Mouse (Mus musculus): ENCODE results near the gene Sh2d3c. TPM values are rescaled to one million over a fixed set of nuclear protein-coding genes. Genes with fewer than 3 reads are reported as not detected.

Sh2d3c gene
- polyA plus RNA-seq, 1 experiment from 2014 or later = 45.9 TPM

GRCm38 (mm10) chr2:32714117-32714986 is 6.5 kb upstream of the Sh2d3c start:
- 68% methylated on average over 11 of the region's 11 CpGs for WGBS
- ATAC-seq (ENCODE audit: low FRiP score, low TSS enrichment) = no peak
- H3K27me3 ChIP-seq (ENCODE audit: control insufficient read depth, insufficient read depth, low read length) = no peaks in the 10 kb centered on the region
- H3K4me1 ChIP-seq (ENCODE audit: control insufficient read depth, insufficient read depth, low read length) = peaks cover 15% of the 10 kb centered on the region
- no peak for DNase-seq
- H3K36me3 ChIP-seq (ENCODE audit: control insufficient read depth, insufficient read depth, low read length) = peaks cover 19% of the 10 kb centered on the region
- H3K27ac ChIP-seq (replicated peaks; ENCODE audit: low read depth, low read length) = peak overlapping the region; percentile 99
- no peaks in the 10 kb centered on the region for H3K9me3 ChIP-seq (ENCODE audit: control insufficient read depth, low read length)
- H3K9ac ChIP-seq (replicated peaks; ENCODE audit: low read length) = peak overlapping the region; percentile 95; the same call in 1 of the 2 replicates
- H3K4me2 ChIP-seq (ENCODE audit: low read length) = peak overlapping the region; percentile 97; the same call in 1 of the 2 replicates
- H3K4me3 ChIP-seq (replicated peaks; ENCODE audit: low read depth, low read length) = 0 out of 2 replicates have a peak overlapping the region, but pooled peaks have one; percentile 89

GRCm38 (mm10) chr2:32714987-32715425 is 5.8 kb upstream of the Sh2d3c start:
- no peak overlapping the region for H3K9ac ChIP-seq (replicated peaks; ENCODE audit: low read length)
- 73% methylated on average over 4 of the region's 4 CpGs for WGBS
- ATAC-seq (ENCODE audit: low FRiP score, low TSS enrichment) (no peak), DNase-seq (no peak)
- H3K4me1 ChIP-seq (ENCODE audit: control insufficient read depth, insufficient read depth, low read length) = peaks cover 15% of the 10 kb centered on the region
- no peaks in the 10 kb centered on the region for H3K27me3 ChIP-seq (ENCODE audit: control insufficient read depth, insufficient read depth, low read length)
- no peak overlapping the region for H3K27ac ChIP-seq (replicated peaks; ENCODE audit: low read depth, low read length)
- H3K4me3 ChIP-seq (replicated peaks; ENCODE audit: low read depth, low read length) = no peak overlapping the region
- no peaks in the 10 kb centered on the region for H3K9me3 ChIP-seq (ENCODE audit: control insufficient read depth, low read length)
- H3K36me3 ChIP-seq (ENCODE audit: control insufficient read depth, insufficient read depth, low read length) = peaks cover 13% of the 10 kb centered on the region
- H3K4me2 ChIP-seq (ENCODE audit: low read length) = no peak overlapping the region

- ATAC-seq (ENCODE audit: low FRiP score, low TSS enrichment) (no peak), DNase-seq (peak; percentile 44)
- no peaks in the 10 kb centered on the region for H3K27me3 ChIP-seq (ENCODE audit: control insufficient read depth, insufficient read depth, low read length)
- no peaks in the 10 kb centered on the region for H3K36me3 ChIP-seq (ENCODE audit: control insufficient read depth, insufficient read depth, low read length)
- 43% methylated on average over 9 of the region's 9 CpGs for WGBS
- H3K4me1 ChIP-seq (ENCODE audit: control insufficient read depth, insufficient read depth, low read length) = peaks cover 6% of the 10 kb centered on the region
- no peak overlapping the region for H3K4me2 ChIP-seq (ENCODE audit: low read length)
- no peaks in the 10 kb centered on the region for H3K9me3 ChIP-seq (ENCODE audit: control insufficient read depth, low read length)
- H3K27ac ChIP-seq (replicated peaks; ENCODE audit: low read depth, low read length) = no peak overlapping the region
- H3K4me3 ChIP-seq (replicated peaks; ENCODE audit: low read depth, low read length) = no peak overlapping the region
- H3K9ac ChIP-seq (replicated peaks; ENCODE audit: low read length) = no peak overlapping the region
Observed at GRCm38 (mm10) chr2:32718761-32719160, 2.1 kb upstream of the Sh2d3c start.

GRCm38 (mm10) chr2:32720053-32720452 is 802 bp upstream of the Sh2d3c start:
- no peaks in the 10 kb centered on the region for H3K36me3 ChIP-seq (ENCODE audit: control insufficient read depth, insufficient read depth, low read length)
- no peak for DNase-seq
- WGBS = 91% methylated on average over 3 of the region's 3 CpGs
- no peak overlapping the region for H3K9ac ChIP-seq (replicated peaks; ENCODE audit: low read length)
- H3K4me2 ChIP-seq (ENCODE audit: low read length) = no peak overlapping the region
- no peak overlapping the region for H3K4me3 ChIP-seq (replicated peaks; ENCODE audit: low read depth, low read length)
- H3K9me3 ChIP-seq (ENCODE audit: control insufficient read depth, low read length) = no peaks in the 10 kb centered on the region
- H3K27me3 ChIP-seq (ENCODE audit: control insufficient read depth, insufficient read depth, low read length) = no peaks in the 10 kb centered on the region
- ATAC-seq (ENCODE audit: low FRiP score, low TSS enrichment) = no peak
- H3K27ac ChIP-seq (replicated peaks; ENCODE audit: low read depth, low read length) = no peak overlapping the region
- H3K4me1 ChIP-seq (ENCODE audit: control insufficient read depth, insufficient read depth, low read length) = no peaks in the 10 kb centered on the region

GRCm38 (mm10) chr2:32722046-32722445 is 1.2 kb downstream of the Sh2d3c start:
- Histone ChIP-seq H3K27ac (replicated peaks; ENCODE audit: low read depth, low read length) (no peak overlapping the region), H3K9ac (replicated peaks; ENCODE audit: low read length) (no peak overlapping the region), H3K4me2 (ENCODE audit: low read length) (no peak overlapping the region), H3K36me3 (ENCODE audit: control insufficient read depth, insufficient read depth, low read length) (no peaks in the 10 kb centered on the region), H3K9me3 (ENCODE audit: control insufficient read depth, low read length) (no peaks in the 10 kb centered on the region), H3K4me3 (replicated peaks; ENCODE audit: low read depth, low read length) (no peak overlapping the region), H3K27me3 (ENCODE audit: control insufficient read depth, insufficient read depth, low read length) (no peaks in the 10 kb centered on the region), H3K4me1 (ENCODE audit: control insufficient read depth, insufficient read depth, low read length) (0 out of 2 replicates have a peak, but pooled peaks cover 2% of the 10 kb centered on the region)
- ATAC-seq (ENCODE audit: low FRiP score, low TSS enrichment) (no peak), DNase-seq (no peak)
- 68% methylated on average over 6 of the region's 6 CpGs for WGBS

- H3K9me3 ChIP-seq (ENCODE audit: control insufficient read depth, low read length) = no peaks in the 10 kb centered on the region
- H3K4me3 ChIP-seq (replicated peaks; ENCODE audit: low read depth, low read length) = no peak overlapping the region
- no peak for DNase-seq
- no peak overlapping the region for H3K27ac ChIP-seq (replicated peaks; ENCODE audit: low read depth, low read length)
- no peak for ATAC-seq (ENCODE audit: low FRiP score, low TSS enrichment)
- 81% methylated on average over 3 of the region's 3 CpGs for WGBS
- no peak overlapping the region for H3K4me2 ChIP-seq (ENCODE audit: low read length)
- H3K27me3 ChIP-seq (ENCODE audit: control insufficient read depth, insufficient read depth, low read length) = no peaks in the 10 kb centered on the region
- H3K4me1 ChIP-seq (ENCODE audit: control insufficient read depth, insufficient read depth, low read length) = 0 out of 2 replicates have a peak, but pooled peaks cover 3% of the 10 kb centered on the region
- H3K36me3 ChIP-seq (ENCODE audit: control insufficient read depth, insufficient read depth, low read length) = no peaks in the 10 kb centered on the region
- H3K9ac ChIP-seq (replicated peaks; ENCODE audit: low read length) = no peak overlapping the region
Observed at GRCm38 (mm10) chr2:32722581-32722980, 1.7 kb downstream of the Sh2d3c start.

- DNase-seq (no peak), ATAC-seq (ENCODE audit: low FRiP score, low TSS enrichment) (no peak)
- H3K9me3 ChIP-seq (ENCODE audit: control insufficient read depth, low read length) = no peaks in the 10 kb centered on the region
- no peak overlapping the region for H3K4me3 ChIP-seq (replicated peaks; ENCODE audit: low read depth, low read length)
- no peak overlapping the region for H3K9ac ChIP-seq (replicated peaks; ENCODE audit: low read length)
- H3K4me1 ChIP-seq (ENCODE audit: control insufficient read depth, insufficient read depth, low read length) = 0 out of 2 replicates have a peak, but pooled peaks cover 3% of the 10 kb centered on the region
- no peaks in the 10 kb centered on the region for H3K27me3 ChIP-seq (ENCODE audit: control insufficient read depth, insufficient read depth, low read length)
- H3K36me3 ChIP-seq (ENCODE audit: control insufficient read depth, insufficient read depth, low read length) = no peaks in the 10 kb centered on the region
- no peak overlapping the region for H3K4me2 ChIP-seq (ENCODE audit: low read length)
- 80% methylated on average over 4 of the region's 4 CpGs for WGBS
- no peak overlapping the region for H3K27ac ChIP-seq (replicated peaks; ENCODE audit: low read depth, low read length)
Observed at GRCm38 (mm10) chr2:32724149-32724548, 3.3 kb downstream of the Sh2d3c start.

- Histone ChIP-seq H3K9ac (replicated peaks; ENCODE audit: low read length) (no peak overlapping the region), H3K4me1 (ENCODE audit: control insufficient read depth, insufficient read depth, low read length) (0 out of 2 replicates have a peak, but pooled peaks cover 3% of the 10 kb centered on the region), H3K9me3 (ENCODE audit: control insufficient read depth, low read length) (no peaks in the 10 kb centered on the region), H3K27ac (replicated peaks; ENCODE audit: low read depth, low read length) (no peak overlapping the region), H3K27me3 (ENCODE audit: control insufficient read depth, insufficient read depth, low read length) (no peaks in the 10 kb centered on the region), H3K36me3 (ENCODE audit: control insufficient read depth, insufficient read depth, low read length) (no peaks in the 10 kb centered on the region), H3K4me3 (replicated peaks; ENCODE audit: low read depth, low read length) (no peak overlapping the region), H3K4me2 (ENCODE audit: low read length) (no peak overlapping the region)
- 86% methylated on average over 16 of the region's 16 CpGs for WGBS
- no peak for DNase-seq
- no peak for ATAC-seq (ENCODE audit: low FRiP score, low TSS enrichment)
Observed at GRCm38 (mm10) chr2:32724832-32725790, 4.3 kb downstream of the Sh2d3c start.

All from midbrain, embryonic 14.5 days (tissue).